Mouse (Mus musculus) CH12.LX (cell line): ENCODE data around the gene Npas3. TPM values are rescaled to one million over a fixed set of nuclear protein-coding genes. Genes with fewer than 3 reads are reported as not detected.

Source experiments
- DNase-seq: peaks from one replicate; pipeline ENCODE4 v3.0.0-alpha.2; 2013; ENCODE audit errors: extremely low read depth
- H3K27ac ChIP-seq: 2 replicates; pipeline ENCODE4 v1.5.1; 2012; ENCODE audit warnings: low read depth, mild to moderate bottlenecking, control low read depth, moderate library complexity; ENCODE audit not compliant: insufficient read depth
- H3K27me3 ChIP-seq: replicated peaks from 2 replicates; pipeline ENCODE3; 2012; ENCODE audit warnings: inconsistent platforms
- H3K36me3 ChIP-seq, 2 experiments: replicated peaks in 1 of 2; 2 replicates each; pipeline versions ENCODE3 to v1.6.1; 2012; ENCODE audit warnings: inconsistent platforms in 1 of 2, low read length in 1 of 2, mild to moderate bottlenecking in 1 of 2, mixed read lengths in 1 of 2, moderate library complexity in 1 of 2; ENCODE audit not compliant: control insufficient read depth in 1 of 2, insufficient read depth in 1 of 2
- H3K4me1 ChIP-seq, 2 experiments: 2 replicates each; pipeline ENCODE4 v1.6.1; 2012; ENCODE audit warnings: inconsistent platforms in 1 of 2, moderate library complexity in 1 of 2; ENCODE audit not compliant: insufficient read depth in 2 of 2, control insufficient read depth in 1 of 2
- H3K4me2 ChIP-seq: 2 replicates; pipeline ENCODE4 v1.6.1; 2012; ENCODE audit warnings: low read depth, mild to moderate bottlenecking, control low read depth; ENCODE audit not compliant: poor library complexity, insufficient read depth, severe bottlenecking
- H3K4me3 ChIP-seq, 3 experiments: fragments of 150-350 bp in 1 of 3; sonication (generic) in 1 of 3; replicated peaks in 1 of 3; 2 replicates each; pipeline versions ENCODE3 to v1.5.1; 2011 to 2012; ENCODE audit warnings: low read depth in 2 of 3, low read length in 2 of 3, mild to moderate bottlenecking in 2 of 3, moderate library complexity in 2 of 3, control low read depth in 1 of 3, improper control_type of control experiment in 1 of 3, inconsistent platforms in 1 of 3, mixed read lengths in 1 of 3; ENCODE audit not compliant: poor library complexity in 1 of 3
- H3K79me2 ChIP-seq: replicated peaks from 2 replicates; pipeline ENCODE4 v1.6.1; 2012; ENCODE audit warnings: mild to moderate bottlenecking, moderate library complexity; ENCODE audit not compliant: control insufficient read depth, poor library complexity, insufficient read depth, severe bottlenecking; ENCODE audit errors: extremely low read depth
- H3K9ac ChIP-seq: 2 replicates; pipeline ENCODE4 v1.6.1; 2012; ENCODE audit warnings: low read depth, mild to moderate bottlenecking, control low read depth, moderate library complexity; ENCODE audit not compliant: insufficient read depth
- H3K9me3 ChIP-seq: replicated peaks from 2 replicates; pipeline ENCODE3; 2012; ENCODE audit warnings: low read length, inconsistent platforms, mixed read lengths
- CHD1 ChIP-seq: IDR thresholded peaks from 2 replicates; pipeline ENCODE4 v1.6.1; 2012; ENCODE audit warnings: low read depth, low read length, improper control_type of control experiment, inconsistent platforms
- CHD2 ChIP-seq: IDR thresholded peaks from 2 replicates; pipeline ENCODE4 v1.6.1; 2011; ENCODE audit warnings: low read length, improper control_type of control experiment
- E2F4 ChIP-seq: IDR thresholded peaks from 2 replicates; pipeline ENCODE4 v1.6.1; 2011; ENCODE audit warnings: low read depth, low read length, improper control_type of control experiment; ENCODE audit not compliant: insufficient replicate concordance
- ELF1 ChIP-seq: IDR thresholded peaks from 2 replicates; pipeline ENCODE4 v1.6.1; 2014; ENCODE audit warnings: low read depth, mild to moderate bottlenecking, inconsistent platforms, low read length, improper control_type of control experiment
- EP300 ChIP-seq: IDR thresholded peaks from 2 replicates; pipeline ENCODE4 v1.6.1; 2011; ENCODE audit warnings: low read length, improper control_type of control experiment
- ETS1 ChIP-seq: conservative IDR thresholded peaks from 2 replicates; pipeline ENCODE4 v1.6.1; 2012; ENCODE audit warnings: low read depth, mild to moderate bottlenecking, inconsistent platforms, low read length, improper control_type of control experiment, moderate library complexity
- JUN ChIP-seq: IDR thresholded peaks from 2 replicates; pipeline ENCODE4 v1.6.1; 2011; ENCODE audit warnings: low read depth, mild to moderate bottlenecking, low read length, improper control_type of control experiment, moderate library complexity; ENCODE audit not compliant: insufficient read depth
- KAT2A ChIP-seq: IDR thresholded peaks from 2 replicates; pipeline ENCODE4 v1.6.1; 2012; ENCODE audit warnings: low read length, improper control_type of control experiment, inconsistent platforms; ENCODE audit not compliant: insufficient replicate concordance
- MAFK ChIP-seq: IDR thresholded peaks from 2 replicates; pipeline ENCODE4 v1.6.1; 2011; ENCODE audit warnings: low read length, improper control_type of control experiment; ENCODE audit not compliant: insufficient replicate concordance
- MAZ ChIP-seq: IDR thresholded peaks from 2 replicates; pipeline ENCODE4 v1.6.1; 2012; ENCODE audit warnings: low read depth, mild to moderate bottlenecking, inconsistent platforms, low read length, improper control_type of control experiment, moderate library complexity
- RAD21 ChIP-seq: IDR thresholded peaks from 2 replicates; pipeline ENCODE4 v1.6.1; 2011; ENCODE audit warnings: low read depth, mild to moderate bottlenecking, low read length, improper control_type of control experiment, moderate library complexity
- RCOR1 ChIP-seq: conservative IDR thresholded peaks from 2 replicates; pipeline ENCODE4 v1.6.1; 2012; ENCODE audit warnings: low read depth, mild to moderate bottlenecking, inconsistent platforms, low read length, improper control_type of control experiment
- SIN3A ChIP-seq: IDR thresholded peaks from 2 replicates; pipeline ENCODE4 v1.6.1; 2012; ENCODE audit warnings: low read length, improper control_type of control experiment, inconsistent platforms
- TCF12 ChIP-seq: IDR thresholded peaks from 2 replicates; pipeline ENCODE4 v1.6.1; 2014; ENCODE audit warnings: low read depth, mild to moderate bottlenecking, inconsistent platforms, low read length, improper control_type of control experiment
- UBTF ChIP-seq: IDR thresholded peaks from 2 replicates; pipeline ENCODE4 v1.6.1; 2012; ENCODE audit warnings: low read depth, mild to moderate bottlenecking, inconsistent platforms, low read length, improper control_type of control experiment, moderate library complexity
- USF2 ChIP-seq: conservative IDR thresholded peaks from 2 replicates; pipeline ENCODE4 v1.6.1; 2011; ENCODE audit warnings: low read depth, low read length, improper control_type of control experiment
- dilution Hi-C: fragments of 300-500 bp; cut with MboI; formaldehyde crosslinking; loops from 2 replicates; pipeline ENCODE4 v1.14.3; 2020; ENCODE audit warnings: low sequenced_read_pairs; ENCODE audit not compliant: extremely low pct_unique_long_range_greater_than_20kb, extremely low pct_ligation_motif_present
- in situ Hi-C: fragments of 300-500 bp; cut with MboI; formaldehyde crosslinking; loops from 3 replicates; pipeline ENCODE4 v1.14.3; 2019; ENCODE audit warnings: low sequenced_read_pairs, low pct_ligation_motif_present, low pct_unique_long_range_greater_than_20kb, mixed read lengths
- polyA plus RNA-seq: library from polyadenylated mRNA; unstranded; fragments of >175 nt; gene quantifications from 2 replicates; pipeline ENCODE4 v1.2.1, GENCODE M21; 2012; ENCODE audit warnings: low read depth; ENCODE audit not compliant: insufficient read length
- total RNA-seq, 2 experiments: library from RNA; depleted of rRNA; stranded (reverse); fragments of 300-350 nt in 1 of 2; fragments of >200 nt in 1 of 2; gene quantifications; 2 replicates each; pipeline ENCODE4 v1.2.3; 2012 to 2014

The Npas3 gene
- total and polyA plus RNA-seq, 3 experiments = 0.13 TPM; not detected in 1

DNA sequence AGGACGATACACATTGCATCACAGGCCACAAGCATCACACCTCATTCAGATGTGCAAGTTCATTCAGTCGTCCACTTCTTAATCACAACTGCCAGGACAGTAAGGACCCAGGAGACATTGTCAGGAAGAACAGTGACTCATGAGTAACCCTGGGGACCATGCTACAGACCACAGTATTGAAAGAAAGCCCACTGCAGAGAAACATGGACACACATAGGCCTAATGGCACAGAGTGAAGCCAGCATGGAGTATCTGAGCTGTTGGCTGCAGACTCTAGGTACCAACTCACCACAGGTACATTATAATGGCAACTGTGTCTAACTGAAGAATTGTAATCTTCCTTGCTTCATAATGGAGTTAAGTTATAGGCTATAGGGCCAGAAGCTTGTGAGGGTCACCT, 561.6 kb downstream of the Npas3 start:
- dilution Hi-C loops = no loop called here
- no peak overlapping the region for H3K9ac ChIP-seq
- TF ChIP-seq RAD21 (no peak), RCOR1 (no peak), E2F4 (no peak)

DNA sequence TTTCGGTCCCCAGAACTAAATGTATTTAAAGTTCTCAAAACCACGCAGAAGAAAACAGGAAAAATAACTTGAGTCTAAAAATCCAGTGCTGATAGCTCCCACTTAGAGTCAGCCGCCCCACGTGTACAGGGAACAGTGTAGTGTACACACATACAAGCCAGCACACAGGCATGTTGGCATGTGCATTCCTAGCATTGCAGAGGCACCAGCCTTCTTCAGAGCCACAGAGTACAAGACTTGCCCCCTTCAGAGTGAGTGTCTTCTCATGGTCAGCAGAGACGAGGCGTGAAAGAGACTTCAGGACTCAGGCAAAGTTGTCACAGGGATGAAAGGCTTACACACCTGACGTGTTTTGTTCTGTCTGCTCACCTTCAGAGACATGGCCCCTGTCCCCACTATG, 565.8 kb downstream of the Npas3 start:
- in situ Hi-C loops = no loop called here
- dilution Hi-C loops = no loop called here

More for the DNA sequence above, 561.6 kb downstream of the Npas3 start:
- no peak overlapping the region for H3K4me2 ChIP-seq
- in situ Hi-C loops = no loop called here
- H3K9me3 ChIP-seq = no peaks in the 10 kb centered on the region
- H3K27ac ChIP-seq = no peak overlapping the region
- H3K4me3 ChIP-seq = no peak overlapping the region
- no peaks in the 10 kb centered on the region for H3K27me3 ChIP-seq
- no peaks in the 10 kb centered on the region for H3K36me3 ChIP-seq
- no peak for DNase-seq
- no peaks in the 10 kb centered on the region for H3K4me1 ChIP-seq
- H3K79me2 ChIP-seq = no peaks in the 10 kb centered on the region

DNA sequence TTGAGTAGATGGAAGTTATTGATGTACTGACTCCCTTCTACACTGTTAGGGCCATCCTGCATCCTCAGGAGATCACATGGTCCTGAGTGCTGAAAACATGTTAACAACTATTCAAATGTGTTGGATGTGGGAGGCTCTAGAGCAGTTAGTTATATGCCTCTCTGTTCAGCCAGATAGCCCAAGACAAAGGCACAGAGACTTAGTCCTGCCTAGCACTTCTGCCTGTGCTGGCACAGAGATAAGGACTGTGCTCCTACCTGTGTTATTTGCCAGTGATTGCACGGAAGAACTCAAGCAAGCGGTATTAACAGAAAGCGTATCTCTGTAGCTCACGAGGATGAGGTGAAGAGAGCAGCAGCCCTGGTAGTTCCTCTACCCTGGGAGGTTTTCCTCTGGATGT, 571.5 kb downstream of the Npas3 start:
- no peak overlapping the region for H3K9ac ChIP-seq
- no peak overlapping the region for H3K4me3 ChIP-seq
- no peaks in the 10 kb centered on the region for H3K4me1 ChIP-seq
- H3K36me3 ChIP-seq = no peaks in the 10 kb centered on the region
- dilution Hi-C loops = no loop called here
- in situ Hi-C loops = no loop called here
- no peak overlapping the region for H3K27ac ChIP-seq
- no peak overlapping the region for H3K4me2 ChIP-seq
- H3K79me2 ChIP-seq = no peaks in the 10 kb centered on the region
- H3K27me3 ChIP-seq = no peaks in the 10 kb centered on the region
- TF ChIP-seq TCF12 (no peak), USF2 (no peak), CHD1 (no peak), SIN3A (no peak), MAFK (no peak), ELF1 (no peak), JUN (no peak), EP300 (no peak), UBTF (no peak), RAD21 (no peak), KAT2A (no peak), ETS1 (no peak)
- no peaks in the 10 kb centered on the region for H3K9me3 ChIP-seq
- no peak for DNase-seq

More for the DNA sequence above, 565.8 kb downstream of the Npas3 start:
- Histone ChIP-seq H3K27ac (no peak overlapping the region), H3K36me3 (no peaks in the 10 kb centered on the region), H3K4me3 (no peak overlapping the region), H3K27me3 (no peaks in the 10 kb centered on the region), H3K4me1 (no peaks in the 10 kb centered on the region), H3K4me2 (no peak overlapping the region), H3K9me3 (no peaks in the 10 kb centered on the region), H3K9ac (no peak overlapping the region), H3K79me2 (no peaks in the 10 kb centered on the region)
- TF ChIP-seq UBTF (no peak), MAZ (no peak), CHD2 (no peak)
- no peak for DNase-seq
